Mouse (Mus musculus) cerebellum, adult 18-20 months (tissue): Measurements from ENCODE around the gene Zfp652.

Experiments used
- DNase-seq, 2 experiments: peaks; one replicate each; pipeline ENCODE4 v3.0.0; 2021

The Zfp652 gene

DNA sequence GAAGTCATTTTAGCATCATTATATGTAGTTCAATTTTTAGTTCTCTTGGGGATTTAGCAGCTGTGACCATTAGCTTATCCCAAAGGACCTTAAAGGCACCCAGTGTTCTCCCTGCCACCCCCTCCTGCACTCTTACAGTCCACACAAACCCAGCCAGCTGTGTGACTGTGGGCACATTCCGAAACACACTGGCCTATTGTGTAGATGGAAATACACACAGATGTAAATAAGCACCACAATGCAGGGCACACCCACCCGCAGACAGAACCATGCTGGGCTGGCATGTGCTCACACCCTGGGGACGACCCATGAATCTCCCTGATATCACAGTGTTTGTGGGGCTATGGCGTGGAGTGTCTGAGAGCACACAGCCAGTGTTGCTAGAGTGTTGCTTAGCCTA lies 99.8 kb downstream of the Zfp652 start:
- no peak for DNase-seq

DNA sequence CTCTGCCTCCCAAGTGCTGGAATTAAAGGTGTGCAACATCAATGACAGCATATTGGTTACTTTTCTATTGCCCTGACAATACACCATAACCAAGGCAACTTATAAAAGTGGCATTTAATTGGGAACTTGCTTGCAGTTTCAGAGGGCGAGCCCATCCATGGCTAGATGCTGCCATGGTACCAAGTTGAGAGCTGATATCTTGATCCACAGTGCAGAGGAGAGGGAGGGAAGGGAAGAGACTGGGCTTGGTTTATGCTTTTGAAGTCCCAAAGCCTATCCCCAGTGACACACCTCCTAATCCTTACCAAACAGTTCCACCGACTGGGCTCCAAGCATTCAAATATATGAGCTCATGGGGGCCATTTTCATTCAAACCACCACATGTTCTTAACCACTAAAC lies 101.6 kb downstream of the Zfp652 start:
- DNase-seq, result no peak

DNA sequence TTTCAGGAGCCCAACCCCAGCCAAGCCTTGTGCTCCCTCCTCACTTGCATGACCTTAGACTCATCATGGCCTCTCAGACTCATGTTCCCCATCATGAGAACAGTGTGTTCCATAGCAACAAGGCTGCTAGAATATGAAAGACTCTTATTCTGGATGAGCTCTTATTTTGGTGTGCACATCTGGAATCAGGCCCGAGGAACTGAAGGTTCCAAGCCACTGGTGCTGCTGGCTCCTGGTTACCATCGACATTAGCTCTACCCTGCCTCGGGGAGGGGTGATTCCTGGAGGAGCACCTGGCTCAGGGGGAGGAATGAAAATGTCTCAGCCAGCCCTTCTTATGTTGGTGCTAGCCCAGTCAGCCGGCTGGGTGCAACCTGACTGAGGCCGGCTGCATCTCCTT lies 102.4 kb downstream of the Zfp652 start:
- no peak for DNase-seq

DNA sequence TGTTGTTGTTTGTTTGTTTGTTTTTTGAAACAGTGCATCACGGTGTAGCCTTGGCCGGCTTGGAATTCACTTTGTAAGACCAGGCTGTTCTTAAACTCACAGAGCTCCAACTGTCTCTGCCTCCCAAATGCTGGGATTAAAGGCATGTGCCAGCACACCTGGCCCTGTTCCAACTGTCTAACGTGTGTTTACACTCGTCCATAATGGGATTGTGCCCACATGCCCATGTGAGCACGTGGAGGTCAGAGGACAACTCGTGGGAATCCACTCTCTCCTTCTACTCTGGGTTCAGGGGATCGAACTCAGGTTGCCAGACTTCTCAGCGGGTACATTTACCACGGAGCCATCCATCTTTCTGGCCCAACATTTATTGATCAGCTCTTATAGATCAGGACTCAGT lies 102.9 kb downstream of the Zfp652 start:
- no peak for DNase-seq

DNA sequence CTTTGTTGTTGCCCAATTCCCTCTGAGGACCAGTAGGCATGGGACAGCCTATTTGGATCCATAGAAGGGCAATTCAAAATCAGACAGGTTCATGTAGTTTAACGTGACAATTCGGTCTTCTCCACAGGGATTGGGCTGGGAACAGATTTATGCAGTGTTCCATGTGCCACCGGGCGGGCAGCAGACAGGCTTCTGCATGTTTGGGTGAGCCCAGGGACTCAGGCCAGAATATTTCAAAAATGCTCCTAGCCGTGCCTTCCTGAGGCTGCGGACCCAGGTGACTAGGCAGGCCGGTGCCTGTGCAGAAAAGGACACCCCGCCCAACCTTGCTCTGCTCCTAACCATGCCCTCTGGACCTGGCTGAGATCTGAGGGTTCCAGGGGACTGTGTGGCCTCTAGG lies 106.7 kb downstream of the Zfp652 start:
- no peak for DNase-seq

DNA sequence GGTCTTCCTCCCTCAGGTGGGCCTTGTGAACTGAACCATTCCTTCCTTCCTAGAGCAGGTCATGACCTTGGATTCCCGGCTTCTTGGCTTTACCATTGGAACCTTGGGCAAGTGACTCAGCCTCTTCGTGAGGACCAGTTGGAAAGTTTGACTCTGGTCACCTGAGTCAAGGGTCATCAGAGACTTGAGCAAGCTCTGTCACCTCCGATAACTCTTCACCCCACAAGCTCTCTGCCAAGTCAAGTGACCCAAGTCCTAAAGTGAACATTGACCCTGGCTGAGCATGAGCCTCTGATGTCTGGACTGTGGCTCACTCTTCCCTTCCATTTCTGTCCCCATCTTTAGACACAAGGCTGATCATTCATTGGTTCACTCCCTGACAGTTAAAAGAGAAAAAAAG lies 109.0 kb downstream of the Zfp652 start:
- DNase-seq, result no peak

DNA sequence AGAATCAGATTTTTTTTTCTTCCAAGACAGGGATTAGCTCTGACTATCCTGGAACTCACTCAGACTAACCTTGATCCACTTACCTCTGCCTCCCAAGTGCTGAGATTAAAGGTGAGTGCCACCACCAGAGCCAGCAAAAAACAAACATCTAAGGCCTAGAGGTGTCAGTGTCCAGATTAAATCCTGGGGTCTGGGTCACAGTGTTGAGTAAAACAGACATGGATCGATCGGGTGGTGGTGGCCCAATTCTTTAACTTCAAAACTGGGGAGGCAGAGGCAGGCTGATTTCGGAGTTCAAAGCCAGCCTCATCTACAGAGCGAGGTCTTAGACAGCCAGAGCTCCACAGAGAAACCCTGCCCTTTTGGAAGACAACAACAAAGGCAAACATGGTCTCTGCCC lies 110.0 kb downstream of the Zfp652 start:
- DNase-seq, result no peak

DNA sequence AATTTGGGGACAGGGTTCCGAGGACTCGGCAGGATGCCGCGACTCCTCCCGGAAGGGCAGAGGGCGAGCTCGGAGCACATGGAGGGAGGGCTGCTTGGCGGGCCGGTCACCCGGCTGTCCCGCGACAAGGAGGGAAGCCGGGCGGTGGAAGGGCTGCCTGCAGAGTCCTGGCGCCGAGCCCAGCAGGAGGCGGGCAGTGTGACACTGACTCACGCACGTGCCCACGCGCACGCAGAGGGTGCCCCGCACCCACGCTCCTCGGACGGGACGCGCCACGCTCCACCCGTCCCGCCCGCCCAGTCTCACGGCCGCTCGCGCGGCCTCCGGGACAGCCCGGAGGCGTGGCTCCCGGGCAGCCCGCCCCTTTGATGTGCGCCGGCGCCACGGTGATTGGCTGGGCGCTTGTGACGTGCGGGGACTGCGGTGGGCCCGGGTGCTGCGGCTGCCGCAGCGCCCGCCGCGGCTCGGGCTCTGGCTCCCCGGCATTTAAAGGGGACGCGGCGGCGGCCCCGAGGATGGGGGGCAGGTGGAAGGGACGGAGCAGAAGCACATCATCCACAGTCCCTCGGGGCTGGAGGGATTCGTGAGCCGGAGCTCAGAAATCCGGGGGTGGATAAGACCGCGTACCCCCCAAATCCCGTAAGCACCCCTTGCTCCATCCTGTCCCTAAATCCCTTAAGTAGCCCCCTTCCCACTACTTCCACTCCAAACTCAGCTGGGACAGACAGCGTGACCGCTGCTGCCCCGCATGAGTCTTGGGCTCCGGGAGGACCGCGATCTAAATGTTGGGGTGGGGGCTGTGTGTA lies 111.8 kb downstream of the Zfp652 start, which contains the start of gene Phospho1:
Gene Phospho1, plus strand, starts transcription at position 429 of the 806 bp plus-strand sequence.
- DNase-seq, result peak; percentile 94 to 95

DNA sequence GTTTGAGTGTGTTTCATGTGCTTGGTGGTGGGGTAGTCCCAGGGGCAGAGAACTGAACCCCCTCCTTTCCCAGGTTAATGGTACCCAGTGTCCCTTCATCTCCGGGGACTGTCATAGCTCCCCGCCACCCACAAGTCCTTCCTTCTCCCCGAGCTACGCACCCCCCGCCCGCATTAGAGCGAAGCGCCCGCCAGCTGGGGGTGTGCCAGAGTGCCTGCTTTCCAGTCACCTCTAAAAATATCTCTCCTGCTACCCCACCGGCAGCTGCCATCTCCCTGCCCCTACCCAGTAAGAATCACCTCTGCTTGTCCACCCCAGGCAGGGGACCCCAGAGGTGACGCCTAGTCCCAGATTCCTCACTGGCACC lies 112.4 kb downstream of the Zfp652 start:
- DNase-seq, result peak; percentile 76 to 79

DNA sequence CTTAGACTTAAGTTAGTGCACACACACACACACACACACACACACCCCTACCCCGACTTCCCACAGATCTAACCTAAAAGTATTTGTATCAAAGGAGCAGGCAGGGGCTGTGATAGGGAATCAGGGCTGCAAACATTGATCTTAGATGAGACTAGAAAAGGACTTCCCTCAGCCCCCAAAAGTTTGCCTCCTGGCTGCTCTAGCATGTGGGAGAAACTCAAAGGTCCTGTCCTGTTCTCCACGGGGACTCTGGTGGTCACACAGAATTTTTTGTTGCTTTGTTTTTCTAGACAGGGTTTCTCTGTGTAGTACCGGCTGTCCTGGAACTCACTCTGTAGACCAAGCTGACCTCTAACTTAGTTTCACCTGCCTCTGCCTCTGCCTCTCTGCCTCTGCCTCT lies 113.2 kb downstream of the Zfp652 start:
- DNase-seq, result no peak

DNA sequence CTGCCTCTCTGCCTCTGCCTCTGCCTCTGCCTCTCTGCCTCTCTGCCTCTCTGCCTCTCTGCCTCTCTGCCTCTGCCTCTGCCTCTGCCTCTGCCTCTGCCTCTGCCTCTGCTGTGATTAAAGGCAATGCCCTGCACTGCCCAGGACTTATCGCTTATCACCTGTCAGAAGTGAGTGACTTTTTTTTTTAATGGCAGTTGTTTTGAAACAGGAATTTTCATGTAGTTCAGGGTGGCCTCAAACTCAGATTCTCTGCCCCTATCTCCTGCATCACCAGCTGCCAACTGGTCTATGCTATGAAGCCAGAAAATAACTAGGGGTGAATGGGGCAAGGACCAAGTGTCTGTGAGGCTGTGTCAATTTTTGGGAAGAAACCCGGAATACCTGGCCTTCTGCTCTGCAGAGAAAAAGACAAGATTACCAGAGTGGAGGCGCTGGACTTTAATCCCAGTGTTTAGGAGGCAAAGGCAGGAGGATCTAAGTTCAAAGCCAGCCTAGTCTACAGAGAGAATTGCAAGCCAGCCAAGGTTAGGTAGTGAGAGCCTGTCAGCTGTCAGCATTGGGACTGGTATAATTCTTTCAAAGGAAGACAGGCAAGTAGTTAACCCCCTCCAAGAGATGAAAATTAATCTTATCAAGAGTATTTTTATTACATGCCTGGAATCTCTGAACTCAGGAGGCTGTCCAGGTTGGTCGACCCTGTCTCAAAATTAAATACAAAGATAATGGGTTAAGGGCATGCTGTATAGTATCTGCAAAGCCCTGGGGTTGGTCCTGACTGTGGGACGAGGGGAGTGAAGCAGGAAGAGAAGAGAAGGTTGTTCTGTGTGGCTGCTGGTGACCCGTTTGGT lies 114.1 kb downstream of the Zfp652 start:
- no peak for DNase-seq

DNA sequence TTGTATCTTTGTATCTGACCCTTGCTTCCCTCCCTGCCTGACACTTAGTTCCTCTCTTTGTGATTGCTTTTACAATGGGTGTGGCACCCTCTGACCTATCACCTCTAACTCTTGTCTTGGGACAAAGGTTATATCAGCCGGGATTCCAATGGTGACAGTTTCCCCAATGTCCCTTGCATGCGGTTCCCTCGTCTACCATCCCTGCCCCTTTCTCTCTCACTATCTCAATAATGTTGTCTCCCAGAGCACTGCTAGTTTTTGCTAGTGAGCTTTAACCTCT lies 114.6 kb downstream of the Zfp652 start:
- DNase-seq, result no peak

DNA sequence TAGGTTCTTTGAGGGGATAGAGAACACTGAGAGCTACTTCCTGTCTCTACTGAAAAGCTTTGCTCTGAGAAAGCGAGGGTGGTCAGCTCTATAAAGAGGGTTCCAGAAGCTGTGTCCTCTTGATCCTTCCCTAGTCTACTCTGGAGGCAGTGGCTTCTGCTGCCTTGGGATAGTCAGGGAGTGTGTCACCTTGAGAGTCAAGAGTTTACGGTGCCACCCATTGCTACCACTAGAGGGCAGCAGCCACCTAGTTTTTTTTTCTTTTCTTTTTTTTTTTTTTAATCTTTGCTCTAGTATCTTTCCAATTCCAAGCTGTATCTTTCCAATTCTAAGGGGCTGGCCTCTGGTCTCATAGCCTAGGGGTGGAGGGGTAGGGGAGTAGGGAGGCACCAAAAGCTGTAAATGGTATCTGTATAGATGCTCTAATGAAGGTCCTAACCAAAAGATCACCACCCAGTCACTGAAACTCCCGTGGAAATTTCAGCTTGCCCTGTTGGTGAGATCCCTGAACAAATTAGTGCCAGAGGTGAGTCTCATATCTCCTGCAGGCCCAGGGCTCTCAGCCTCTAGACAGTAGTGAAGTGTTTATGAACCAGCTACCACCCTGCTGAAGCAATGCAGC lies 115.1 kb downstream of the Zfp652 start:
- DNase-seq, result peak; percentile 69 to 79

DNA sequence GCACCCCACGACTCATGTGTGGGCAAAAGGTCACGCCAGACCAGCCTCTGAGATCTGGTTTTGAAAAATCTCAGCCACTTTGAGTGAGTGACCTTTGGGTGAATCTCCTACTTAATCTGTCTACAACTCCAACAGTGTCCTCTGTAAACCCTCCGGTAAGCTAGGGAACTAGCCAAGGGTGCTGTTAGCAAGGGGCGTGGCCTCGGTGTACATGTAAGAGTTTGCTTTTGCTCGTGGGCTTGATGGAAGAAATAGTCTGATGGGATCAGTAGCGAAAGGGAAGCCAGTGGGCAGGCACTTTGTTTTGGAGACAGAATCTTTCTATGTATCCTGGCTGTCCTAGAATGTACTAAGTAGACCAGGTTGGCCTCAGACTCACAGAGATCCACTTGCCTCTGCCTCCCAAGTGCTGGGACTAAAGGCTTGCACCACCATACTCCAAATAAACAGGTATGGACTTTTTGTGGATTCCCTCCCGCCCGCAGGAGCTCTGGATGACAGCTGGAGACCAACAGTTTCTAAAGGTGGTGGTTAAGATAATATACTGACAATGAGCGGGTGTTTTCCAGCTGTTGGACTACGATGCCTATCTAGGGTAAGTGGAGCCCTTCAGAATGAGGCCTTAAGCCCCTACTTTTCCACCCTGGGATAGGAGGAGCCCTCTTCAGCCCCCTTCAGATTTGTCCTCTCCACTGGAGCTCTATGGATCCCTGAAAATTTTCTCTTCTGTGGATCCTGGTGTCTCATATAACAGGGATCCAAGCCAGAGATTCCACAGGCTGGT lies 115.9 kb downstream of the Zfp652 start:
- DNase-seq, result no peak

DNA sequence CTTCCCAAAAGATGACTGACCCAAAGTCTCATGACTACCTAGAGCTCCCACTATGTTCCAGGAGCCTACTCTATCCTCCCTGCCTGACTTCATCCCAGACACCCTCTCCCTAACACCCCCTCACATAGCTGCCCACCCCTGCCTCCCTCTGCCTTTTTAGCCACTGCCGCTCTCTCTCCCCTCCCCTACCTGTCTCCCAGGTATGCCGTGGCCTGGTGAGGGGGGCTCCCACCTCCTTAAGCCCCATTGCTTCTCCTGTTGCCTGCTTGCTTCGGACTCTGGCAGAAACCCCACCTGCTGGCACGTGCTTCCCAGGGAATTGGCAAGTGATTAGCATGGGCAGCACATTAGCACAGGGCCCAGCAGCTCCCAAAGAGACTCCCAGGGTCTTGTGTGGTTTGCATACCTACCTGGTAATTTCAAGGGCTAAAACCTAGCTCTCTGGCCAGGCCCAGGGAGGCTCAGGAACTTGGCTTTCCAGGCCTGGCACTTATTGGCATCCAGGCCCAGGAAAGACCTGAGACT lies 117.1 kb downstream of the Zfp652 start:
- no peak for DNase-seq

DNA sequence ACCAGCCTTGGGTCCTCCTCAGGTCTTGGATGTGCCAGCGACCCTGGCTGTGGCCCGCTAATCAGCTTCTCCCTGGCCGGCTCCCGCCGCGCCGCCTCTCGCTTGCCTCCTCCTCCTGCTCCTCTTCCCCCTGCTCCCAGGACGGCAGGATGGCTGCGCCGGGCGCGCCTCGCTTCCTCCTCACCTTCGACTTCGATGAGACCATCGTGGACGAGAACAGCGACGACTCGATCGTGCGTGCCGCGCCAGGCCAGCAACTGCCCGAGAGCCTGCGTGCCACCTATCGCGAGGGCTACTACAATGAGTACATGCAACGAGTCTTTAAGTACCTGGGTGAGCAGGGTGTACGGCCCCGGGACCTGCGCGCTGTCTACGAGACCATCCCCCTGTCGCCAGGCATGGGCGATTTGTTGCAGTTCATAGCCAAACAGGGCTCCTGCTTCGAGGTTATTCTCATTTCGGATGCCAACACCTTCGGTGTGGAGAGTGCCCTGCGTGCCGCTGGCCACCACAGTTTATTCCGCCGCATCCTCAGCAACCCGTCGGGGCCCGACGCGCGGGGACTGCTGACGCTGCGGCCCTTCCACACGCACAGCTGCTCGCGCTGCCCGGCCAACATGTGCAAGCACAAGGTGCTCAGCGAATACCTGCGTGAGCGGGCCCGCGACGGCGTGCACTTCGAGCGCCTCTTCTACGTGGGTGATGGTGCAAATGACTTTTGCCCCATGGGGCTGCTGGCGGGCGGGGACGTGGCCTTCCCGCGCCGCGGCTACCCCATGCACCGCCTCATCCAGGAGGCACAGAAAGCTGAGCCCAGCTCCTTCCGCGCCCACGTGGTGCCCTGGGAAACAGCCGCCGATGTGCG lies 118.2 kb downstream of the Zfp652 start:
- DNase-seq, result no peak

DNA sequence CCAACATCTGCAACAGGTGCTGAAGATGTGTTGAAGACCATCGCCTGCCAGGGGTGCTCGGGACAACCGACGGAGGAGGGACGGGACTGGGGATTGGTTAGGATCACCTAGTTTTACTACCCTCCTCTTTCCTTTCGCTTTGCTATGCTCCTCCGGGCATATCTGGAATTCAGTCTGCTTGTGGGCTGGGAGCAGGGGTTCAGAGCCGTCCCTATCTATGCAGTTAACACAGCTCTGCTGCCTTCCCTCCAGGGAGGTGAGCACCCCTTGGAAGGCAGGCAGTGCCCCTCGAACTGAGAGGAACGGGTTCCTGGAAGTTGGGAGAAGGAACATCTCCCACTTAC lies 118.8 kb downstream of the Zfp652 start:
- DNase-seq, result no peak

DNA sequence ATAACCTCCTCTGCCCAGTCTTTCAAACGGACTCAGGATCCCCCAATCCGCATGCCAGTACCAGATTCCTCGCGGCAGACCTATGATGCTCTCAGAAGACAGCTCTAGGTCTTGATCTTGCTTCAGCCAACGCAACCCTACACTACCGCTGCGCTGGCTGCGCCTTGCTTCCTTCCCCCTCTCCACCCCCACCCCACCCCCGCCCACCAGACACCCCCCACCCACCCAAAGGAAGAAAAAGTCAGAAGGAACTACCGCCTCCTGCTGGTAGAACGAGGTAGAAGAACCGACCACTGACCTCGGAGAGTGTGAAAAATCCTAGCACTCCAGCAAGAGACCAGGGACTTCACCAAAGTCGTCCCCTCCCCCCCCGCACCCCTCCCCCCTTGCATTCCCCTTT lies 119.2 kb downstream of the Zfp652 start:
- DNase-seq, result no peak

DNA sequence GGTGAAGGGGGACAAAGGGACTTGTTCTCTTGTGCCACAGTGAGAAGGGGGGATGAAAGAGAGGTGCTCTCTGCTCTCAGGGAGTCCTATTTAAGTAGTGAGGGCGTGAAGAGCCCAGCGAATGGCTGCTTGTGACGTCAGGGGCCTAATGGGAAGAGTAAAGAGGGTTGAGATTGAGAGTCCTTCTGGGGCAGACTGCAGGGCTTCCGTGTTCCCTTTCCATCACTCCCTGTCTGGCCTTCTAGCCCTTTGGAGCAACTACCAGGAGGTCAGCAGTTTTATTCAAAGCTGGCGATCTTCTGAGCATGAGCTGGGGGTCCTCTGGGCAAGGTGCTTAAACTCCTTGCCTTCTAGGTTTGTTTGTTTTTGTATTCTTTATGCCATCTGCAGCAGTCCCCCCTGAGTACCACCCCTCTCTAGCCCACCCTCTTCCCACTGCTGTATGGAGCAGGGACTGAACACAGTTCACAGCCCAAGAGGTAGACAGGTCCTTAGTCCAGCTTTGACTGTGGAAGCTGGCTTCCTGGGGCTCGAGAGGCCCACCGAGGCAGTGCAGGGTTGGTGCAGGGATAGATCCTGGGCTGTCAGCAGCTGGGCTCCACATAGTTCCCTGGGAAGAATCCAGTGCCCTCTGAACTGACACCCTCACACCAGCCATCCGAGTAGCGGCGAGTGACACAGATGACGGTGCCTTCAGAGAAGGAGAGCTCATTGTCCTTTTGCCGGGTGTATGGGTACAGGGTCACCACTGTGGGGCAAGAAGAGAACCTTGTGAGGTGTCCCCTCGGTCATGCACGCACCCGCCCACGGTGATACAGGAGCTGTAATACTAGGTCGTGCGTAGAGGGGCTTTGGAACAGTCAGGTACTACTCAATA lies 119.9 kb downstream of the Zfp652 start:
- DNase-seq, result no peak

DNA sequence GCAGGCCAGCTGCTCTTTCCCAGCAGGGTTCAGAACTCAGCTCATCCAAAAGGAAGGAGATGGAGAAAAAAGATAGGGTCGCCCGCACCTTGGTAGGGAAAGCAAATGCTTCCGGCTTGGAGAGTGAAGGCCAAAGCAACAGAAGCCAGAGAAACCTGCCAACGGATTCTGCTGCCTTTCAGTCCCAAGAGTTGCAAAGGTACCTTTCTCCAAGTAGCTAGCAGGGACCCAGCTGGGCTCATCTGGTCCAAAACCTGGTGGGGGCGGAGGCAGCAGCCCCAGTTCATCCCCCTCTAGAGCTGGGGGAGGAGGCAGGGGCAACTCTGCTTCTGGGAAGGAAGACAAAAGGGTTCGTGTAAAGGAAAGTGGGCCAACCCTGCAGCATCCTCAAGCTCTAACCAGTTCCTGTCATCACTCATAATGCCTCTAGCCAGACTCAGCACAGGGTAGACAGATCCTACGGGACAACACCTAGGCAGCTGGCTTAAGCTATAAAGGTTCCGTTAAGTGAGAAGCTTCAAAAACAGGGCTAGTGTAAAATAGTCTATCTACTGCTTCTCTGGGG lies 120.6 kb downstream of the Zfp652 start:
- DNase-seq, result no peak
